Comparison of ENCODE assay signal across 26 mouse cellular contexts in genomic region chr12:34975991-34976390, GRCm38 (mm10). TPM values are rescaled to one million over a fixed set of nuclear protein-coding genes. Genes with fewer than 3 reads are reported as not detected.
A peak's percentile ranks its signal among the peaks of the same experiment; 100 is the strongest.
DNase-seq lines count a peak whose midpoint lies in the region; TF ChIP-seq lines count a peak whose summit lies in the region.
"Had no signal": no experiment of that assay in that cellular context is flagged by ENCODE, and none has a peak within 500 bp of the region (broad histone marks: within the 10 kb centered on the region; RNA-seq: fewer than 3 reads in every experiment).

No protein-coding gene starts in this region.

- H3K4me1 ChIP-seq in CH12.LX (ENCODE audit: control insufficient read depth in 1 of 2, insufficient read depth in 2 of 2) = no peaks in the 10 kb centered on the region
- H3K4me1 ChIP-seq: embryonic facial prominence, embryonic 10.5 days; embryonic facial prominence, embryonic 12.5 days; forebrain, embryonic 13.5 days; forebrain, embryonic 15.5 days had no signal

- no peaks in the 10 kb centered on the region for H3K79me2 ChIP-seq in CH12.LX (replicated peaks; ENCODE audit: control insufficient read depth, extremely low read depth, insufficient read depth, poor library complexity, severe bottlenecking)

- H3K4me3 ChIP-seq in CH12.LX (replicated peaks in 1 of 3; ENCODE audit: low read depth in 2 of 3, low read length in 2 of 3, poor library complexity in 1 of 3) = no peak overlapping the region
- H3K4me3 ChIP-seq: embryonic facial prominence, embryonic 10.5 days; embryonic facial prominence, embryonic 12.5 days; forebrain, embryonic 13.5 days; forebrain, embryonic 15.5 days had no signal

- no peak for TF ChIP-seq POLR2A in CH12.LX (IDR thresholded peaks at IDR 0.05; ENCODE audit: low read depth, low read length)

- TF ChIP-seq RAD21 in CH12.LX (IDR thresholded peaks at IDR 0.05; ENCODE audit: low read depth, low read length) = no peak

- no peak for TF ChIP-seq CTCF in CH12.LX (conservative IDR thresholded peaks at IDR 0.05 in 1 of 2, IDR thresholded peaks at IDR 0.05 in 1 of 2; ENCODE audit: low read depth in 2 of 2, low read length in 2 of 2)

- H3K4me2 ChIP-seq in CH12.LX (ENCODE audit: insufficient read depth, low read depth, poor library complexity, severe bottlenecking) = peak overlapping the region; percentile 25; the same call in 1 of the 2 replicates
- H3K4me2 ChIP-seq: embryonic facial prominence, embryonic 12.5 days; forebrain, embryonic 13.5 days; forebrain, embryonic 15.5 days had no signal

- in situ Hi-C loops in CH12.LX (cut with MboI; ENCODE audit: low pct_ligation_motif_present, low pct_unique_long_range_greater_than_20kb, low sequenced_read_pairs) = no loop called here

- no peak for TF ChIP-seq EP300 in CH12.LX (IDR thresholded peaks at IDR 0.05; ENCODE audit: low read length)

- peak; percentile 13 for DNase-seq in CD4-positive, CD25-positive, alpha-beta regulatory T cell, adult 2 months (ENCODE audit: low read depth, low spot score)
- DNase-seq in CH12.LX (ENCODE audit: extremely low read depth) = peak; percentile 7
- peak; percentile 16 for DNase-seq in splenic B cell, adult 2 months (ENCODE audit: low read depth, low spot score)
- no peak for DNase-seq in cerebellum, postnatal 25 days
- DNase-seq in embryo, embryonic 11 days = no peak
- DNase-seq in frontal cortex, postnatal 14 days (ENCODE audit: low spot score in 2 of 2) = no peak
- DNase-seq: adrenal gland, adult 8-10 months; adrenal gland, postnatal 14 days; adrenal gland, postnatal 36 days; B cell, adult 2 months; cerebellum, adult 11-12 months; cerebellum, adult 2 months; cerebellum, adult 9-10 months; cerebellum, postnatal 10 days; cerebellum, postnatal 36 days; forebrain, postnatal 0 days had no signal

- no peaks in the 10 kb centered on the region for H3K27me3 ChIP-seq in CH12.LX (replicated peaks)
- H3K27me3 ChIP-seq in splenic B cell, adult 2 months (ENCODE audit: control insufficient read depth, insufficient read depth, low read length, poor library complexity, severe bottlenecking) = no peaks in the 10 kb centered on the region
- H3K27me3 ChIP-seq: embryonic facial prominence, embryonic 12.5 days; forebrain, embryonic 13.5 days; forebrain, embryonic 15.5 days; Patski had no signal

- H3K9me3 ChIP-seq in CH12.LX (replicated peaks; ENCODE audit: low read length) = no peaks in the 10 kb centered on the region
- H3K9me3 ChIP-seq: embryonic facial prominence, embryonic 10.5 days; embryonic facial prominence, embryonic 12.5 days; forebrain, embryonic 13.5 days; forebrain, embryonic 15.5 days had no signal

- dilution Hi-C loops in CH12.LX (cut with MboI; ENCODE audit: extremely low pct_ligation_motif_present, extremely low pct_unique_long_range_greater_than_20kb, low sequenced_read_pairs) = no loop called here

- H3K36me3 ChIP-seq in CH12.LX (replicated peaks in 1 of 2; ENCODE audit: control insufficient read depth in 1 of 2, insufficient read depth in 1 of 2, low read length in 1 of 2) = no peaks in the 10 kb centered on the region
- no peaks in the 10 kb centered on the region for H3K36me3 ChIP-seq in splenic B cell, adult 2 months (ENCODE audit: control insufficient read depth, insufficient read depth, low read length, poor library complexity, severe bottlenecking)
- H3K36me3 ChIP-seq: embryonic facial prominence, embryonic 10.5 days; embryonic facial prominence, embryonic 12.5 days; forebrain, embryonic 15.5 days had no signal

- H3K9ac ChIP-seq in CH12.LX (ENCODE audit: insufficient read depth, low read depth) = no peak overlapping the region
- H3K9ac ChIP-seq: embryonic facial prominence, embryonic 12.5 days; forebrain, embryonic 13.5 days; forebrain, embryonic 15.5 days; forebrain, postnatal 0 days had no signal

- no peak overlapping the region for H3K27ac ChIP-seq in CH12.LX (ENCODE audit: insufficient read depth, low read depth)
- H3K27ac ChIP-seq: embryonic facial prominence, embryonic 10.5 days; embryonic facial prominence, embryonic 12.5 days; forebrain, embryonic 13.5 days; forebrain, embryonic 15.5 days had no signal

TF ChIP-seq in CH12.LX, 34 proteins besides CTCF, POLR2A, EP300 and RAD21:
- no peak for TF ChIP-seq JUN (IDR thresholded peaks at IDR 0.05; ENCODE audit: insufficient read depth, low read depth, low read length)
- peak; percentile 64 for TF ChIP-seq BHLHE40 (IDR thresholded peaks at IDR 0.05; ENCODE audit: low read depth, low read length)

RNA-seq across cellular contexts. Expression of gene Prps1l1, which starts 8.6 kb away (rescaled TPM):
- total RNA-seq in CH12.LX (2012; rRNA removed) (not detected in 2 replicates), CH12.LX (2014; rRNA removed) (not detected in 2 replicates)
- not detected in 2 replicates for polyA plus RNA-seq in CH12.LX (2012; ENCODE audit: insufficient read length, low read depth)
- total RNA-seq: adrenal gland, adult 18-20 months; adrenal gland, adult 8-10 months; adrenal gland, postnatal 14 days; adrenal gland, postnatal 36 days; ES-E14; forebrain, postnatal 0 days; MEL had no signal
- polyA plus RNA-seq: cerebellum, adult 2 months; embryonic facial prominence, embryonic 12.5 days; embryonic facial prominence, embryonic 14.5 days; forebrain, embryonic 11.5 days; forebrain, embryonic 13.5 days; forebrain, embryonic 15.5 days; forebrain, postnatal 0 days; Patski had no signal

RNA-seq across cellular contexts. Expression of gene Hdac9, which starts 59.1 kb away (rescaled TPM):
- 0.04 TPM in 1 of 2 replicates, not detected in the other for total RNA-seq in CH12.LX (2012; rRNA removed)
- total RNA-seq in CH12.LX (2014; rRNA removed) = 0.38 and 0.49 TPM in 2 replicates
- polyA plus RNA-seq in CH12.LX (2012; ENCODE audit: insufficient read length, low read depth) = 0.17 and 0.44 TPM in 2 replicates

Comparison
In these comparisons a context has a peak if more than half of its experiments do, and no peak if none do; other contexts are left out.
1. DNase-seq: peak in CD4-positive, CD25-positive, alpha-beta regulatory T cell, adult 2 months (single experiment), CH12.LX (single experiment) and splenic B cell, adult 2 months (single experiment); none in cerebellum, postnatal 25 days (0 of 2), embryo, embryonic 11 days (single experiment) and frontal cortex, postnatal 14 days (0 of 2).